In genomic region chr7:143748041-143748868, GRCm38 (mm10) we compare ENCODE assay signal across 7 mouse cellular contexts. TPM values are rescaled to one million over a fixed set of nuclear protein-coding genes. Genes with fewer than 3 reads are reported as not detected.
A peak's percentile ranks its signal among the peaks of the same experiment; 100 is the strongest.
DNase-seq lines count a peak whose midpoint lies in the region; ATAC-seq lines count a peak whose summit lies in the region.

No protein-coding gene starts in this region.

- H3K4me1 ChIP-seq in embryonic facial prominence, embryonic 10.5 days = peaks cover 12% of the 10 kb centered on the region
- peaks cover 12% of the 10 kb centered on the region for H3K4me1 ChIP-seq in limb, embryonic 10.5 days
- H3K4me1 ChIP-seq in midbrain, embryonic 16.5 days (ENCODE audit: control insufficient read depth, insufficient read depth, low read length) = peaks cover 7% of the 10 kb centered on the region

- peak overlapping the region; percentile 63 for H3K27ac ChIP-seq in embryonic facial prominence, embryonic 10.5 days (replicated peaks)
- peak overlapping the region; percentile 76 for H3K27ac ChIP-seq in limb, embryonic 10.5 days
- H3K27ac ChIP-seq in midbrain, embryonic 16.5 days (ENCODE audit: low read length) = peak overlapping the region; percentile 67

- peak overlapping the region; percentile 46 for H3K4me3 ChIP-seq in embryonic facial prominence, embryonic 10.5 days
- H3K4me3 ChIP-seq in limb, embryonic 10.5 days = peak overlapping the region; percentile 39
- H3K4me3 ChIP-seq in midbrain, embryonic 16.5 days (ENCODE audit: low read depth, low read length) = peak overlapping the region; percentile 25

- peak overlapping the region; percentile 40; the same call in 1 of the 2 replicates for H3K9ac ChIP-seq in midbrain, embryonic 16.5 days (ENCODE audit: low read depth, low read length)

- peaks cover 30% of the 10 kb centered on the region for H3K27me3 ChIP-seq in embryonic facial prominence, embryonic 10.5 days (replicated peaks; ENCODE audit: low read depth, poor library complexity, severe bottlenecking)
- H3K27me3 ChIP-seq in limb, embryonic 10.5 days (ENCODE audit: low read depth, poor library complexity, severe bottlenecking) = peaks cover 13% of the 10 kb centered on the region
- no peaks in the 10 kb centered on the region for H3K27me3 ChIP-seq in midbrain, embryonic 16.5 days (ENCODE audit: control insufficient read depth, insufficient read depth, low read depth, low read length)

- H3K9me3 ChIP-seq in embryonic facial prominence, embryonic 10.5 days = no peaks in the 10 kb centered on the region
- H3K9me3 ChIP-seq in limb, embryonic 10.5 days (replicated peaks) = no peaks in the 10 kb centered on the region
- no peaks in the 10 kb centered on the region for H3K9me3 ChIP-seq in midbrain, embryonic 16.5 days (replicated peaks; ENCODE audit: control insufficient read depth, low read length, poor library complexity, severe bottlenecking)

- peak overlapping the region; percentile 46 for H3K4me2 ChIP-seq in midbrain, embryonic 16.5 days (ENCODE audit: low read length)

- DNase-seq in adrenal gland, adult 8-10 months = peak; percentile 80
- peak; percentile 91 for DNase-seq in embryonic facial prominence, embryonic 10.5 days (ENCODE audit: low spot score)
- DNase-seq in heart, adult 18-20 months = peak; percentile 88 to 95
- DNase-seq in kidney, adult 18-20 months = peak; percentile 91
- peak; percentile 92 for DNase-seq in limb, embryonic 10.5 days (ENCODE audit: low spot score)
- peak; percentile 41 to 79 for DNase-seq in spleen, postnatal 10 days (ENCODE audit: low spot score in 2 of 2)

- peak; percentile 83 for ATAC-seq in midbrain, embryonic 16.5 days

- H3K36me3 ChIP-seq in embryonic facial prominence, embryonic 10.5 days (replicated peaks) = no peaks in the 10 kb centered on the region
- H3K36me3 ChIP-seq in limb, embryonic 10.5 days = no peaks in the 10 kb centered on the region
- no peaks in the 10 kb centered on the region for H3K36me3 ChIP-seq in midbrain, embryonic 16.5 days (ENCODE audit: control insufficient read depth, insufficient read depth, low read length)

- 3% methylated on average over 16 of the region's 16 CpGs for WGBS in embryonic facial prominence, embryonic 10.5 days
- 4% methylated on average over 16 of the region's 16 CpGs for WGBS in limb, embryonic 10.5 days
- WGBS in midbrain, embryonic 16.5 days = 2% methylated on average over 16 of the region's 16 CpGs

RNA-seq across cellular contexts. Expression of gene Osbpl5, which starts 8.5 kb away (rescaled TPM):
- 10 to 100 TPM; 39.0 to 58.1 (median 45.3) TPM for total RNA-seq in adrenal gland, adult 8-10 months (2022)
- polyA plus RNA-seq in embryonic facial prominence, embryonic 10.5 days (2016; fragmentation: Nextera tagmentation; extraction: Ambion mirVana) = 15.8 and 16.8 TPM in 2 replicates
- total RNA-seq in heart, adult 18-20 months (2021) = 10 to 100 TPM; 16.6 to 17.6 TPM
- polyA plus RNA-seq in limb, embryonic 10.5 days (2016; fragmentation: Nextera tagmentation; extraction: Ambion mirVana) = 12.3 and 19.9 TPM in 2 replicates
- 43.8 and 44.1 TPM in 2 replicates for polyA plus RNA-seq in midbrain, embryonic 16.5 days (2015; fragmentation: Nextera tagmentation; extraction: Ambion mirVana)

RNA-seq across cellular contexts. Expression of gene Mrgprg, which starts 18.5 kb away (rescaled TPM):
- 1 to 10 TPM in 2 of 4 experiments, under 1 TPM in 2; 0.28 to 2.1 (median 0.78) TPM for total RNA-seq in adrenal gland, adult 8-10 months (2022)
- not detected in 2 replicates for polyA plus RNA-seq in embryonic facial prominence, embryonic 10.5 days (2016; fragmentation: Nextera tagmentation; extraction: Ambion mirVana)
- total RNA-seq in heart, adult 18-20 months (2021) = under 1 TPM in 1 of 2 experiments, not detected in 1; 0.36 TPM
- polyA plus RNA-seq in limb, embryonic 10.5 days (2016; fragmentation: Nextera tagmentation; extraction: Ambion mirVana) = not detected in 2 replicates
- not detected in 2 replicates for polyA plus RNA-seq in midbrain, embryonic 16.5 days (2015; fragmentation: Nextera tagmentation; extraction: Ambion mirVana)

RNA-seq across cellular contexts. Expression of gene Mrgpre, which starts 36.0 kb away (rescaled TPM):
- total RNA-seq in adrenal gland, adult 8-10 months (2022) = 1 to 10 TPM; 2.7 to 5.1 (median 3.9) TPM
- polyA plus RNA-seq in embryonic facial prominence, embryonic 10.5 days (2016; fragmentation: Nextera tagmentation; extraction: Ambion mirVana) = 1.8 TPM in 2 replicates
- 1 to 10 TPM; 1.6 to 2.0 TPM for total RNA-seq in heart, adult 18-20 months (2021)
- polyA plus RNA-seq in limb, embryonic 10.5 days (2016; fragmentation: Nextera tagmentation; extraction: Ambion mirVana) = 1.1 and 1.9 TPM in 2 replicates
- polyA plus RNA-seq in midbrain, embryonic 16.5 days (2015; fragmentation: Nextera tagmentation; extraction: Ambion mirVana) = 11.4 and 14.1 TPM in 2 replicates

Comparison
In these comparisons a context has a peak if more than half of its experiments do, and no peak if none do; other contexts are left out.
1. Peak in every context shown above with its lines: DNase-seq, ATAC-seq, H3K4me3 ChIP-seq and H3K27ac ChIP-seq.